Mouse (Mus musculus) liver, embryonic 12.5 days (tissue): ENCODE results near the gene B230118H07Rik. TPM values are rescaled to one million over a fixed set of nuclear protein-coding genes. Genes with fewer than 3 reads are reported as not detected.
A peak's percentile ranks its signal among the peaks of the same experiment; 100 is the strongest.

Source experiments
- ATAC-seq: fragments of 200-750 bp; cut with Nextera tagmentation; 2 replicates; pipeline ENCODE4 v1.8.0; 2017; ENCODE audit warnings: moderate number of reproducible peaks, mild to moderate bottlenecking, moderate library complexity
- H3K27ac ChIP-seq: fragments of 300-500 bp; sonication (generic); 2 replicates; pipeline ENCODE4 v1.5.1; 2016; ENCODE audit warnings: mild to moderate bottlenecking
- H3K27me3 ChIP-seq: fragments of 300-500 bp; sonication (generic); replicated peaks from 2 replicates; pipeline ENCODE4 v1.6.1; 2016; ENCODE audit warnings: mild to moderate bottlenecking, moderate library complexity
- H3K36me3 ChIP-seq: fragments of 300-500 bp; sonication (generic); 2 replicates; pipeline ENCODE4 v1.6.1; 2016; ENCODE audit warnings: mild to moderate bottlenecking, moderate library complexity
- H3K4me1 ChIP-seq: fragments of 300-500 bp; sonication (generic); 2 replicates; pipeline ENCODE4 v1.6.1; 2016
- H3K4me2 ChIP-seq: fragments of 300-500 bp; sonication (generic); 2 replicates; pipeline ENCODE4 v1.6.1; 2016; ENCODE audit warnings: mild to moderate bottlenecking, moderate library complexity
- H3K4me3 ChIP-seq: fragments of 300-500 bp; sonication (generic); 2 replicates; pipeline ENCODE4 v1.5.1; 2016; ENCODE audit warnings: mild to moderate bottlenecking, moderate library complexity
- H3K9ac ChIP-seq: fragments of 300-500 bp; sonication (generic); 2 replicates; pipeline ENCODE4 v1.6.1; 2016; ENCODE audit warnings: mild to moderate bottlenecking, moderate library complexity
- H3K9me3 ChIP-seq: fragments of 300-500 bp; sonication (generic); replicated peaks from 2 replicates; pipeline ENCODE4 v1.6.1; 2016; ENCODE audit warnings: mild to moderate bottlenecking, moderate library complexity
- WGBS: fragments of 180-500 bp; shearing (Covaris S2); methylation state at CpG from one replicate; pipeline ENCODE4 v1.1.7; 2016; ENCODE audit not compliant: insufficient replicate concordance; 5-methylcytosine and 5-hydroxymethylcytosine counted together
- polyA plus RNA-seq: library from polyadenylated mRNA; unstranded; fragments of >200 nt; fragmentation: Nextera tagmentation; extraction: Ambion mirVana; gene quantifications from 2 replicates; pipeline ENCODE4 v1.2.1, GENCODE M21; 2016

The B230118H07Rik gene
- polyA plus RNA-seq = 21.8 and 22.2 TPM in 2 replicates

GRCm38 (mm10) chr2:101649114-101649671 lies at the start of gene B230118H07Rik, which contains the start of gene Rag1:
B230118H07Rik (minus strand) TSS chr2:101649532.
Rag1 (minus strand) TSS chr2:101649501.
- WGBS = 36% methylated on average over 8 of the region's 8 CpGs
- H3K36me3 ChIP-seq = no peaks in the 10 kb centered on the region
- peaks cover 9% of the 10 kb centered on the region; the same call in 1 of the 2 replicates for H3K4me1 ChIP-seq
- 0 out of 2 replicates have a peak, but pooled peaks cover 2% of the 10 kb centered on the region for H3K27me3 ChIP-seq
- H3K4me2 ChIP-seq = no peak within 1 kb of the TSS
- no peak within 1 kb of the TSS for H3K4me3 ChIP-seq
- no peak within 1 kb of the TSS for H3K9ac ChIP-seq
- no peak for ATAC-seq
- H3K9me3 ChIP-seq = no peaks in the 10 kb centered on the region
- H3K27ac ChIP-seq = no peak within 1 kb of the TSS

DNA sequence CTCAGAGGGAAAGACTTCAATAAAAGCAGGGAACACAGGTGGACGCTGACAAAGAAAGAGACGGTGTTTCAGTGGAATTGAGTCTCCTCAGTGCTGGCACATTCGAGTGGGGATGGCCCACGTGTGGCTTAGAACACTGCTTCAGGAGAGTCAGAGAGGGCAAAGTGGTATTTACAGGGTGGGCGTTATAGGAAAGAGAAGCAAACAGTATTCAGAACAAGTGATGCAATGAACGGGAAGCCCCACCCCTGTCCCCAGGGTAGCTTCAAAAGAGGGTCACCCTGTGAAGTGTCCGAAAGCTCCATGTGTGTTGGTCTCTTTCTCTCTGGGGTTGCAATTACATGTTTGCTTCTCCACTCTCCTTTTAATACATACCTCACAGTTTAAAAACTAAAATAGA lies 46.3 kb upstream of the B230118H07Rik start:
- no peak overlapping the region for H3K27ac ChIP-seq
- H3K9ac ChIP-seq = no peak overlapping the region
- no peak overlapping the region for H3K4me3 ChIP-seq
- H3K4me2 ChIP-seq = no peak overlapping the region
- WGBS = 81% methylated on average over 7 of the region's 7 CpGs
- H3K27me3 ChIP-seq = no peaks in the 10 kb centered on the region
- H3K36me3 ChIP-seq = peaks cover 69% of the 10 kb centered on the region
- no peaks in the 10 kb centered on the region for H3K9me3 ChIP-seq
- no peaks in the 10 kb centered on the region; the same call in 1 of the 2 replicates for H3K4me1 ChIP-seq
- peak; percentile 73 for ATAC-seq

DNA sequence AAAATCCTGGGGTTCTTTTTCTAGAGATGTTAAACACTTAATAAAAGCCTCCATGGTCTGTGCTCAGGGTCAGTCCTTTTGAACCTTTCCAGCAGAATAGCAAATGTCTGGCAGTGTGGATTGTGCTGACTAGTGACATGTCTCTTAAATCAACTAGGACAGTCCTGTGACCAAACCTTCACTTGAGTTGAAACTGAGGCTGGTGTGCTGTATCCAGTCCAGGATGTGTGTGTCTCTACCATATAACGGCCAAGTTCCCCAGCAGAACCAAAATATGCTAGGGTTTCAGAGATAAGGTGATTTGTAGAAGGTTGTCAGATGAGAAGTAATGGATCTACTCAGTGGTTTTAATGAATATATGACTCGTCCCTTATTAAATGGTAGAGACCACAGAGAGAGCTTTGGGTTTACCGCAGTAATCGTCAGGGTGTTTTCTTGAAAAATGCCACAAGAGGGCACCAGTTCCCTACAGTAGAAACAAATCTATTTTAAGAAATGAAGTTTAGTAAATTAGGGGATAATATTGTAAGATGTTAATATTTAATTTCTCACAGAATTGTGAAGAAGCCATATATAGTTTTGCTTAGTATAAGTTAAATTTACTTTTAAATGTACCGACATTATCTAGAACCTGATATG lies 44.4 kb upstream of the B230118H07Rik start:
- no peak for ATAC-seq
- H3K9ac ChIP-seq = no peak overlapping the region
- H3K9me3 ChIP-seq = no peaks in the 10 kb centered on the region
- no peaks in the 10 kb centered on the region for H3K27me3 ChIP-seq
- no peaks in the 10 kb centered on the region for H3K4me1 ChIP-seq
- peaks cover 81% of the 10 kb centered on the region for H3K36me3 ChIP-seq
- no peak overlapping the region for H3K4me2 ChIP-seq
- WGBS = 65% methylated on average over 5 of the region's 5 CpGs
- no peak overlapping the region for H3K27ac ChIP-seq
- H3K4me3 ChIP-seq = no peak overlapping the region

DNA sequence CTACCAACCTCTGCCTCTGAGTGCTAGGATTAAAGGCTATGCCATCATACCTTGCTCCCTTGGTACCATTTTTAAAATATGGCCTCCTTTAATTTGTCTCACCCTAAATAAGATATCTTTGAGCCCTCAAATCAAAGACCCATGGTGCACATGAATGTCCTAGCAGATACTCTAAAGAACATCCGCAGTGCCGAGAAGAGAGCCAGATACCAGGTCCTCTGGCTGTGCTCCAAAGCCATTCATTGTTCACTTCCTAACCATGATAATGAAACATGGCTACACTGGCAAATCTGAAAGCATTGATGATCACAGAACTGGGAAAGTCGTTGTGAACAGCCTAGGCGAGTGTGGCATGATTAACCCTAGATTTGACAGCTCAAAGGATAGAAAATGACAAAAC lies 43.7 kb upstream of the B230118H07Rik start:
- WGBS = 76% methylated on average over 4 of the region's 4 CpGs
- H3K4me3 ChIP-seq = no peak overlapping the region
- no peak overlapping the region for H3K9ac ChIP-seq
- peaks cover 78% of the 10 kb centered on the region for H3K36me3 ChIP-seq
- no peak overlapping the region for H3K4me2 ChIP-seq
- no peak overlapping the region for H3K27ac ChIP-seq
- ATAC-seq = no peak
- H3K4me1 ChIP-seq = no peaks in the 10 kb centered on the region
- no peaks in the 10 kb centered on the region for H3K9me3 ChIP-seq
- H3K27me3 ChIP-seq = no peaks in the 10 kb centered on the region

DNA sequence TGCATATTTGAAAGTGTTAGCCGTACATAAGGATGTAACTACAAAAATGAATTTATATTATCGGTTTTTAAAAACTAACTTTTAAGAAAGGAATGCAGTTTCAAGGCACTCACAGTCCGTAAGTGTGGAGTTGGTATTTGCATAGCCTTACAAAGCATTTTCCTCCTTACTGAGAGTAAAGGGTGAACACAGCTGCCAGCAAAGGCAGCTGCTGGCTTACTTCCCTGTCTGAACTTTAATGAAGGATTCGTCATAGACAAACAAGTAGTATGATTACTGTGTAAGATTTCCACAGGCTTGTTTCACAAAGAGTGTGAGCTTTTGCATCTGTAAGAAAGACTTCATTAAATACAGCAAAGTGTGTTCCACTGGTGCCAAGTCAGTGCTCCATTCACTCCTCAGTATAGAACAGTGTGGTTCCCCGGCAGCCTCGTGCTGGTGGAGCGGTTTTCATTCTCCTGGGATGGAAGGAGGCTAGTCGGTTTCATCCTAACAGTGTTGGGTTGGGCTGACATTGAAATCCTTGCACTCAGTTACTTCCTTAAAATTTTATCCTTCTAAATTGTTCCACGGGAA lies 41.0 kb upstream of the B230118H07Rik start:
- 86% methylated on average over 9 of the region's 9 CpGs for WGBS
- Histone ChIP-seq H3K36me3 (peaks cover 74% of the 10 kb centered on the region), H3K27me3 (no peaks in the 10 kb centered on the region), H3K4me3 (no peak overlapping the region), H3K4me1 (no peaks in the 10 kb centered on the region), H3K9ac (no peak overlapping the region), H3K4me2 (no peak overlapping the region), H3K9me3 (no peaks in the 10 kb centered on the region), H3K27ac (no peak overlapping the region)
- ATAC-seq = no peak

- WGBS = 87% methylated on average over 5 of the region's 5 CpGs
- ATAC-seq = no peak
- no peak overlapping the region for H3K4me3 ChIP-seq
- no peaks in the 10 kb centered on the region for H3K4me1 ChIP-seq
- no peak overlapping the region for H3K9ac ChIP-seq
- H3K4me2 ChIP-seq = no peak overlapping the region
- H3K9me3 ChIP-seq = no peaks in the 10 kb centered on the region
- H3K36me3 ChIP-seq = peaks cover 72% of the 10 kb centered on the region
- H3K27me3 ChIP-seq = no peaks in the 10 kb centered on the region
- no peak overlapping the region for H3K27ac ChIP-seq
Measured at GRCm38 (mm10) chr2:101688011-101688410, 38.7 kb upstream of the B230118H07Rik start.

DNA sequence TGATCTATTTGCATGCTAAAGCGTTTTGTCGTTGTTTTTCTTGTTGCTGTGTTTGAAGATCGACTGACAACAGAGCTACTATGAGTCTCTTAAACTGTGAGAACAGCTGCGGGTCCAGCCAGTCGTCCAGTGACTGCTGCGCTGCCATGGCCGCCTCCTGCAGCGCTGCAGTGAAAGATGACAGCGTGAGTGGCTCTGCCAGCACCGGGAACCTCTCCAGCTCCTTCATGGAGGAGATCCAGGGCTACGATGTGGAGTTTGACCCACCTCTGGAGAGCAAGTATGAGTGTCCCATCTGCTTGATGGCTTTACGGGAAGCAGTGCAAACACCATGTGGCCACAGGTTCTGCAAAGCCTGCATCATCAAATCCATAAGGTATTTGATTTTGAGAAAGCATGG lies 35.1 kb upstream of the B230118H07Rik start:
- H3K9ac ChIP-seq = no peak overlapping the region
- no peak overlapping the region for H3K4me3 ChIP-seq
- H3K27me3 ChIP-seq = no peaks in the 10 kb centered on the region
- 87% methylated on average over 12 of the region's 12 CpGs for WGBS
- H3K36me3 ChIP-seq = peaks cover 43% of the 10 kb centered on the region
- no peak overlapping the region for H3K27ac ChIP-seq
- H3K4me2 ChIP-seq = no peak overlapping the region
- no peaks in the 10 kb centered on the region for H3K9me3 ChIP-seq
- H3K4me1 ChIP-seq = peaks cover 9% of the 10 kb centered on the region
- no peak for ATAC-seq

DNA sequence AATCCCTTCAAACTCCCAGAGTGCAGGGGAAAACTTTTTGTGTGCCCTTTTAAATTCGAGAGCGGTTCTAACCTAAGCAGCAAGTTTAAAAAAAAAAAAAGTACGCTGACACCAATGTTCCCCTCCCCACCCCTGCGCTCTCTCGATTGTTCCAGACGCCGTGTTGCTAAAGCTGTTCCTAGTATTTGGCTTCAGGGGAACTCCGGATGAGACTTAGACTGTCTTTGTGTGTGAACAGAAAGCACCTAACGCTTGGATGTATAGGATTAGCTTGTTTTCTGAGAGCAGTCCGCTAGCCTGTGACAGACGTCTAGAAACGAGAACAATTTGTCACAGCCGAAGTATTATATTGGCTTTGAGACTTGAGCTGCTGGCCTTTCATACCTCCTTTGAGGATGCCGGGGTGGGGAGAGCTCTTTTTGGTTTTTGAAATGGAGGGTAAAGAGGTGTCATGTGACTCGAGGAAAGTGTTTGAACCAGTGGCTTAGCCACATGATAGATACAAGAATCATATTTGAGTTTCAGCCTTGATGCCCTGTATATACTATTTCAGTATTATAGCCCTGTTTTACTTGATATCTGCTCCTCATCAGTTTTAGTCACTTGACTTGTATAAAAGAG lies 29.9 kb upstream of the B230118H07Rik start:
- Histone ChIP-seq H3K4me3 (peak overlapping the region; percentile 94), H3K4me1 (peaks cover 13% of the 10 kb centered on the region), H3K27me3 (peaks cover 11% of the 10 kb centered on the region), H3K9ac (peak overlapping the region; percentile 91), H3K27ac (peak overlapping the region; percentile 48; the same call in 1 of the 2 replicates), H3K9me3 (no peaks in the 10 kb centered on the region), H3K36me3 (peaks cover 5% of the 10 kb centered on the region), H3K4me2 (peak overlapping the region; percentile 84)
- 7% methylated on average over 15 of the region's 15 CpGs for WGBS
- ATAC-seq = peak; percentile 44

DNA sequence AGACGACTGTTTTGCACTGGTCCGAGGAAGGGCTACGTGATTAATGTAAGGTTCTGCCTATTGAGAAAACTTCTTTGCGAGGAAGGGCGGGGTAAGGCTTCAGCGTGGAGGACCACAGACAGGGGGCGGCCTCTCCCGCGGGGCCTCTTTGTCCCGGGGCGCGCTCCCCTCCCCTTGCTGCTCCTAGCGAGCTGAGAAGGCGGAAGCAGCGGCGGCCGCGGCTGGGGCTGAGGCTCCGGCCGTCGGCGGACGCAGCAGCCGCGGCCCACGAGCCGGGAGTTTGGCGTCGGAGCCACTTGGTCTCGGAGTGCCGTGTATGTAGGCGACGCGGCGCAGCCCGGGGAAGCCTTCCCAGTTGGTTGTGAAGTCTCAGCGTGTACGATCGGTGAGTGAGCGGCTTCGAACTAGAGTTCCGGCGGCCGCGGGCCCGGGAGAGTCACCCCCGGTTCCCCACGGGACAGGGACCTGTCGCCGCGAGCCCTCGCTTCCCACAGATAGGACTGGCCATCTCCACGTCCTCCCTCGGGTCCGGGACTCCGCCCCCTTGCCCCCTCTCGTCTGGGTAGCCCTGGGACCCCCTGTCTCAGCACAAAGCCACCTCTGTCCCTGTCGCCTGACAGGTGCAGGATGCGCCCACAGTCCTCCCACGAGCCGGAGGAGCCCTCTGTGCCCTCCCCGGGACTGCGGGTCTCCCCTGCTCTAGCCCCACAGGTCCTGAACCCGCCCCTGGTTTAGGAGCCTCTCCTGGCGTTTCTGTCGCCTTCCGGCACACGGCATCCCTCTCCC lies 29.1 kb upstream of the B230118H07Rik start, which contains the start of gene Traf6:
TSS of gene Traf6 (plus strand) at position 194 of the 786 bp plus-strand sequence.
- WGBS = under 1% methylated on average over 67 of the region's 68 CpGs
- H3K4me3 ChIP-seq = peak within 1 kb of the TSS; percentile 94

GRCm38 (mm10) chr2:101673547-101673946 lies 24.2 kb upstream of the B230118H07Rik start:
- Histone ChIP-seq H3K9me3 (no peaks in the 10 kb centered on the region), H3K4me3 (no peak overlapping the region), H3K36me3 (no peaks in the 10 kb centered on the region), H3K9ac (no peak overlapping the region), H3K27ac (no peak overlapping the region), H3K27me3 (peaks cover 17% of the 10 kb centered on the region), H3K4me1 (no peaks in the 10 kb centered on the region), H3K4me2 (no peak overlapping the region)
- 48% methylated on average over 3 of the region's 3 CpGs for WGBS
- ATAC-seq = no peak

More for the DNA sequence above, 29.1 kb upstream of the B230118H07Rik start, which contains the start of gene Traf6:
- Histone ChIP-seq H3K9ac (peak within 1 kb of the TSS; percentile 91), H3K4me1 (peaks cover 13% of the 10 kb centered on the region), H3K27ac (peak within 1 kb of the TSS; percentile 48; the same call in 1 of the 2 replicates), H3K4me2 (peak within 1 kb of the TSS; percentile 84), H3K27me3 (peaks cover 13% of the 10 kb centered on the region), H3K9me3 (no peaks in the 10 kb centered on the region), H3K36me3 (peaks cover 3% of the 10 kb centered on the region; the same call in 1 of the 2 replicates)
- ATAC-seq = peak; percentile 94

DNA sequence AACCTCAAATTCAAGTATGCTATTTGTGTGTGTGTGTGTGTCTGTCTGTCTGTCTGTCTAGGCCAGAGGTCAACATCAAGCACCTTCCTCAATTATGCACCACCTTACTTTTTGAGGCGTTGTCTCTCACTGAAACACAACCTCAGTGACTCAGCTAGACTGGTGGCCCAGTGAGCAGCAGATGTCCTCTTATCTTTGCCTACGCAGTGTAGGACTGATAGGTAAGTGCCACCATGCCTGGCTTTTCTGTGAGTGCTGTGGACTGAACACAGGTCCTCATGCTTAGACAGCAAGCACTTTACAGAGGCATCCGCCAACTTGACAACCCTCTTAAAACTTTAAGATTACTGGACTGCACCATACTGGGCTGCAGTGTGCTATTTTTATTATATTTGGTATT lies 19.4 kb upstream of the B230118H07Rik start:
- Histone ChIP-seq H3K4me2 (no peak overlapping the region), H3K4me1 (no peaks in the 10 kb centered on the region), H3K9me3 (no peaks in the 10 kb centered on the region), H3K36me3 (no peaks in the 10 kb centered on the region), H3K9ac (no peak overlapping the region), H3K27ac (no peak overlapping the region), H3K4me3 (no peak overlapping the region), H3K27me3 (peaks cover 6% of the 10 kb centered on the region; the same call in 1 of the 2 replicates)
- WGBS = 58% methylated on average over 3 of the region's 3 CpGs
- ATAC-seq = no peak
